Mouse (Mus musculus): ENCODE measurements around the gene Msh6.

DNA sequence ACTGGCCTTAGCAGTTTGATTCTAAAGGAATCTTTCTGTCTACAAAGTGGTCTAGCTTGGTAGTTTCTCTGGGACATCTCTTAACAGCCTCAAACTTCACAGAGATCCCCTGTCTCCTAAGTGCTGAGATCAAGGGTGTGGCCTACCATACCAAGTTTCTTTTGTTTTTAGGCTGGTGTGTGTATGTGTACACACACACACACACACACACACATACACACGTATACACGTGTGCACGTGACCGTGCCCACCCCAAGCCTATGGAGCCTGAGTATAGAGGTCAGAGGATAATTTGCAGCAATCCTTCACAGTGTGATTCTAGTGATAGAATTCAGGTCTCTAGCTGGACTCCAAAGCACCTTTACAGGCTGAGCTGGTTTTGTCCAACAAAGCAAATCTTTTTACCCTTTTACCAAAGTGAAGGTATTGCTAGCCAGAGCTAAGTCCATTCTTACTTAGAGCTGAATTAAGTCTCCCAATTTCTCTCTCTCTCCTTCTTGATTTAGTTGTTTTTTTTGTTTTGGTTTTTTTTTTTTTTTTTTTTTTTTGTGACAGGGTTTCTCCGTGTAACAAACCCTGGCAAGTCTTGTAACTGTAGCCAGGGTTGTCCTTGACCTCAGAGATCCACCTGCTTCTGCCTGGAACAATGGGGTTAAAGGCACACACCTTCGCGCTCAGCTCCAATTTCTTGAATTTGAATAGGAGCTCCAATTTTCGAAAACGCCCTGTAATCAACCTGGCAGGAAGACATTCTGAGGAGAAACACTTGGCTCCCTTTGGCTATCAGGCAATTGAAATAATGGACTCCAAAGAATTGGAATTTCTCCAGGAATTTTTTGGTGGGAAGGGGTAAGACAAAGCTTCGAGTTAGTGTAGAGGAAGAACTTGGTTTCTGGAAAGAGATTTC is 1.3 kb upstream of the Msh6 start:
- no peak for TF ChIP-seq CTCF (IDR thresholded peaks at IDR 0.05; ENCODE audit: low read depth)
- TF ChIP-seq EP300 (optimal IDR thresholded peaks at IDR 0.05) = no peak
